Mouse (Mus musculus) limb, embryonic 14.5 days (tissue): Measurements from ENCODE around the gene Ptprg. TPM values are rescaled to one million over a fixed set of nuclear protein-coding genes. Genes with fewer than 3 reads are reported as not detected.
A peak's percentile ranks its signal among the peaks of the same experiment; 100 is the strongest.

Experiments
- ATAC-seq: fragments of 200-750 bp; cut with Nextera tagmentation; 2 replicates; pipeline ENCODE4 v1.8.0; 2017; ENCODE audit warnings: low read depth, moderate number of reproducible peaks, moderate TSS enrichment; ENCODE audit not compliant: low FRiP score
- DNase-seq: peaks from one replicate; pipeline ENCODE4 v3.0.0-alpha.2; 2015; ENCODE audit warnings: low spot score
- H3K27ac ChIP-seq: fragments of 300-500 bp; sonication (generic); replicated peaks from 2 replicates; pipeline ENCODE4 v1.5.1; 2014; ENCODE audit warnings: low read depth, mild to moderate bottlenecking, low read length, moderate library complexity, mixed read lengths
- H3K27me3 ChIP-seq: fragments of 300-500 bp; sonication (generic); 2 replicates; pipeline ENCODE4 v1.6.1; 2014; ENCODE audit warnings: low read length, mixed read lengths; ENCODE audit not compliant: control insufficient read depth, insufficient read depth
- H3K36me3 ChIP-seq: fragments of 300-500 bp; sonication (generic); 2 replicates; pipeline ENCODE4 v1.6.1; 2014; ENCODE audit warnings: mild to moderate bottlenecking, low read length, moderate library complexity, mixed read lengths; ENCODE audit not compliant: control insufficient read depth, insufficient read depth
- H3K4me1 ChIP-seq: fragments of 300-500 bp; sonication (generic); 2 replicates; pipeline ENCODE4 v1.6.1; 2014; ENCODE audit warnings: antibody characterized with exemption, low read length, mixed read lengths; ENCODE audit not compliant: control insufficient read depth, insufficient read depth
- H3K4me2 ChIP-seq: fragments of 300-500 bp; sonication (generic); replicated peaks from 2 replicates; pipeline ENCODE4 v1.6.1; 2014; ENCODE audit warnings: low read depth, mild to moderate bottlenecking, low read length, moderate library complexity; ENCODE audit not compliant: severe bottlenecking
- H3K4me3 ChIP-seq: fragments of 300-500 bp; sonication (generic); replicated peaks from 2 replicates; pipeline ENCODE4 v1.5.1; 2014; ENCODE audit warnings: low read length
- H3K9ac ChIP-seq: fragments of 300-500 bp; sonication (generic); 2 replicates; pipeline ENCODE4 v1.6.1; 2014; ENCODE audit warnings: mild to moderate bottlenecking, low read depth, low read length, moderate library complexity; ENCODE audit not compliant: severe bottlenecking
- H3K9me3 ChIP-seq: fragments of 300-500 bp; sonication (generic); 2 replicates; pipeline ENCODE4 v1.6.1; 2016; ENCODE audit warnings: low read length; ENCODE audit not compliant: control insufficient read depth
- POLR2A ChIP-seq: fragments of 200-500 bp; IDR thresholded peaks from 2 replicates; pipeline ENCODE4 v1.8.0; 2012; ENCODE audit warnings: inconsistent platforms, mild to moderate bottlenecking, moderate library complexity, borderline replicate concordance; ENCODE audit not compliant: insufficient read depth, insufficient read length; ENCODE audit errors: extremely low read depth
- WGBS: fragments of 180-500 bp; shearing (Covaris S2); extraction: QIAGEN DNeasy Blood & Tissue Kit; methylation state at CpG from one replicate; pipeline ENCODE4 v1.1.7; 2014; 5-methylcytosine and 5-hydroxymethylcytosine counted together
- polyA plus RNA-seq, 2 experiments: library from polyadenylated mRNA; depleted of rRNA in 1 of 2; stranded (reverse) in 1 of 2; unstranded in 1 of 2; fragments of >200 nt; fragmentation: Nextera tagmentation in 1 of 2; extraction: Ambion mirVana in 1 of 2; gene quantifications; 2 replicates each; pipeline versions ENCODE4 v1.2.1 to v1.2.3; 2012 to 2014

The Ptprg gene
- polyA plus RNA-seq, 2 experiments: 25.5 to 28.6 TPM

DNA sequence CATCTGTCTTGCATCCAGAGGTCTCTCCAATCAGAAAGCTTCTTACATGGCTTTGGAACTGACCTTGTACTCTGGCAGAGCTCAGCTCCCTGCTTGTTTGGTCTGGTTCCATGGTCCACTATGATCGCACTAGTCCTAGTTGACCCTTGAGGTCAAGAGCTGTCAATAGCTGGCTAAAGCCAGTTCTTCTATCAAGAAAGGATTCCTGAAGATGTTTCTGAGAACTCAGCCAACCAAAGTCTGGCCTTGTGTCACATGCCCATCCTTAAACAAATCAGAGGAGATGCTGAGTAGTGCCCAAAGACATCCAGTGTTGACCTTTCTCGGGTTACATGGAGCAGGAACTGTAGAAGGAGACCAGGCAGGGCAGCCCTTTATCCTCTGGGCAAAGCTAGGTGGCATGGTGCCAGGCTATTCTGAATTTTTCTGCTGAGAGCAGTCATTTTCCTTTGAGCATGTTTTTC lies 559.2 kb downstream of the Ptprg start:
- H3K27ac ChIP-seq: no peak overlapping the region
- TF ChIP-seq POLR2A: no peak
- H3K36me3 ChIP-seq: no peaks in the 10 kb centered on the region
- ATAC-seq: no peak
- no peak overlapping the region for H3K4me3 ChIP-seq
- no peak overlapping the region for H3K4me2 ChIP-seq
- 77% methylated on average over 2 of the region's 2 CpGs for WGBS
- H3K9ac ChIP-seq: no peak overlapping the region
- no peaks in the 10 kb centered on the region for H3K27me3 ChIP-seq
- 0 out of 2 replicates have a peak, but pooled peaks cover 2% of the 10 kb centered on the region for H3K4me1 ChIP-seq
- no peaks in the 10 kb centered on the region for H3K9me3 ChIP-seq
- peak; percentile 48 for DNase-seq

DNA sequence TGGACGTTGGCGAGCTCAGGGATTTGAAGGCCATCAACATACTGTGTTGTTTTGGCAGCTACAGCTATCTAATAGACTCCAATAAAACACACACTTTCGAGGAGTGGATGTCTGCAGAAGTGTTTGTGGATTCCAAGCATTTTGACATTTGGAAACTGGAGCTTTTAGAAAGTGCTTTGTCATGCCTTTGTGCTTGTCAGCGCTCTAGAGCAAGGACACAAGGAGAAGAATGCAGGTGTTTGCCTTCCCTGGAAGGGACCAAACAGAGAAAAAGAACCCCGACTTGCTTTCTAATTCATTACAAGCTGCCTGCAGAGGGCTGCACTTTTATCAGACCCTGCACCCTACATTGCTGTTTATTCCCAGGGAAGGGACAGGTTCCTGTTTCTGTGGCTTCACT lies 560.0 kb downstream of the Ptprg start:
- no peaks in the 10 kb centered on the region for H3K27me3 ChIP-seq
- H3K27ac ChIP-seq: no peak overlapping the region
- H3K9me3 ChIP-seq: no peaks in the 10 kb centered on the region
- no peaks in the 10 kb centered on the region for H3K36me3 ChIP-seq
- 58% methylated on average over 5 of the region's 5 CpGs for WGBS
- H3K9ac ChIP-seq: no peak overlapping the region
- 0 out of 2 replicates have a peak, but pooled peaks cover 2% of the 10 kb centered on the region for H3K4me1 ChIP-seq
- TF ChIP-seq POLR2A: no peak
- DNase-seq (no peak), ATAC-seq (no peak)
- no peak overlapping the region for H3K4me3 ChIP-seq
- no peak overlapping the region for H3K4me2 ChIP-seq

DNA sequence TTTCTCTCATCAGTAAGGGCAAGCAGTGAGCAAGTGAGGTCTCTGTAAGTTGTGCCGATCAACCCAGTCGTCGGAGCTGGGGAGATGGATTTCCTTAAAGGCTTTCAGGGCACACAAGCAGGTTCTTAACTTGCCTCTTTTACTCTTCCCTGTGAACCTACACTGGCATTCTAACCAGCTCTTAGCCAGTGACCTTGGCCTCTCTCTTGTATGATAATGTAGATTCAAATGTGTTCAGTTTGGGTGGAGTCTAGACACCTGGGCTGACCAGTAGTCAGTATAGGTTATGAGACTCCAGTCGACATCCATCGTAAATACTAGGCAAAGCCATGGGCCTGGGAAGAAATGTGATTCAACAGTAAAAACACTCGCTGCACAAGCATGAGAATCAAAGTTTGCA lies 560.7 kb downstream of the Ptprg start:
- Histone ChIP-seq H3K27me3 (no peaks in the 10 kb centered on the region), H3K27ac (no peak overlapping the region), H3K36me3 (no peaks in the 10 kb centered on the region), H3K4me1 (0 out of 2 replicates have a peak, but pooled peaks cover 2% of the 10 kb centered on the region), H3K9me3 (no peaks in the 10 kb centered on the region), H3K4me2 (no peak overlapping the region), H3K9ac (no peak overlapping the region), H3K4me3 (no peak overlapping the region)
- no peak for DNase-seq
- no peak for ATAC-seq
- WGBS: 71% methylated on average over 6 of the region's 6 CpGs
- TF ChIP-seq POLR2A: no peak

DNA sequence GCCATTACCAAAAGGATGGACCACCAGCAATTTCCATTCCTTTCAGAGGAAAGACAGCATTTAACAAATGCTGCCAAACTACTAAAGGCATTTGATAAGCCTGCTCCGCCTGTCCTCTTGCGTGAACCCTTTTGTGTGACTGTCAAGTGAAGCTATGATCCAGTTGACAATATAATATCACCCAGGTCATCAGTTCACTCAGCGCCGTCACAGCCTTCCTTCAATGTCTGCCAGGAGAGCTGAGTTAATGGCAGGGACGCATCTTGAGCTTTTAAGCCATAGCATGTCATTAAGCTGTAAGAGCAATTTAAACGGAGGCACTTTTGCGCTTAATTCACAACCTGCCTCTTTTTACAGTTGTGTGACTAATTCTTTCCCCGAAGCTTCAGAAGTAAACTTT lies 565.9 kb downstream of the Ptprg start:
- no peaks in the 10 kb centered on the region for H3K9me3 ChIP-seq
- H3K36me3 ChIP-seq: 0 out of 2 replicates have a peak, but pooled peaks cover 5% of the 10 kb centered on the region
- no peaks in the 10 kb centered on the region for H3K4me1 ChIP-seq
- no peak overlapping the region for H3K4me3 ChIP-seq
- H3K9ac ChIP-seq: no peak overlapping the region
- ATAC-seq (no peak), DNase-seq (no peak)
- 53% methylated on average over 8 of the region's 8 CpGs for WGBS
- no peak overlapping the region for H3K27ac ChIP-seq
- H3K27me3 ChIP-seq: no peaks in the 10 kb centered on the region
- no peak overlapping the region for H3K4me2 ChIP-seq
- no peak for TF ChIP-seq POLR2A

DNA sequence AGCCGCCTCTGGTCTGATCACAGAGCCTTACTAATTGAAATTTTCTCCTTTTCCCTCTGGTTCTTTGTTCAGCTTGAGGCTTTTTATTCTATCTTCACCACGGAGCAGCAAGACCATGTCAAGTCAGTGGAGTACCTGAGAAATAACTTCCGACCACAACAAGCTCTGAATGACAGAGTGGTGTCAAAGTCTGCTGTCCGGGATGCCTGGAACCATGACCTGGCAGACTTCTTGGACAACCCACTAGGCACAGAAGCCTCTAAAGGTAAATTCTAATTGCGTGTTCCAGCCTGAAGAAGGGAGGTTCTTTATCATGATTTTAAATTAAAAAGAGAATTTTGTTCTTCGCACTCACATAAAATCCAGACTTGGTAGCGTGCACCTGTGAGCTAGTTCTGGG lies 568.6 kb downstream of the Ptprg start:
- no peaks in the 10 kb centered on the region for H3K9me3 ChIP-seq
- no peak overlapping the region for H3K4me2 ChIP-seq
- H3K27me3 ChIP-seq: no peaks in the 10 kb centered on the region
- no peak overlapping the region for H3K4me3 ChIP-seq
- no peak overlapping the region for H3K27ac ChIP-seq
- H3K4me1 ChIP-seq: no peaks in the 10 kb centered on the region
- ATAC-seq: no peak
- WGBS: 93% methylated on average over 7 of the region's 7 CpGs
- no peak for TF ChIP-seq POLR2A
- H3K36me3 ChIP-seq: 0 out of 2 replicates have a peak, but pooled peaks cover 5% of the 10 kb centered on the region
- no peak for DNase-seq
- H3K9ac ChIP-seq: no peak overlapping the region

DNA sequence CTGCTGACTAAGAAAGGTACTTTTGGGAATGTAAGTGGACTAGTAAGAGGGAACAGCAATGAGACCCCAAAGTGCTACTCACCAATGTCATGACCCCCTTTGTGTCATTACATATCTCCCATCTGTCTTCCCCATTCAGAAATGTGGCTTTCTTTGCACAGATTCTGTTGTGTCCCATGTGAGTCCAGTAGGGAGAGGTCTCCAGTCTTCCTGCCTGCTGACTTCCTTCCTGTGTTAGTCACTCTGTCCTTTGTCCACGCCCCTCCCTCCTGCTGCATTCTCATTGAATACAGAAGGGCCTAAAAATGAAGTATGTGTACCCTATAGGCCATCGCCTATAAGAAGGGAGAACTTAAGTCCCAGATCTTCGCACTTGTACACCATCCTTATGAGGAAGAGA lies 571.4 kb downstream of the Ptprg start:
- H3K4me3 ChIP-seq: no peak overlapping the region
- DNase-seq (no peak), ATAC-seq (no peak)
- no peak overlapping the region for H3K9ac ChIP-seq
- no peak overlapping the region for H3K27ac ChIP-seq
- TF ChIP-seq POLR2A: no peak
- no peaks in the 10 kb centered on the region for H3K27me3 ChIP-seq
- no peaks in the 10 kb centered on the region for H3K9me3 ChIP-seq
- 93% methylated on average over 3 of the region's 3 CpGs for WGBS
- no peak overlapping the region for H3K4me2 ChIP-seq
- no peaks in the 10 kb centered on the region for H3K4me1 ChIP-seq
- H3K36me3 ChIP-seq: 0 out of 2 replicates have a peak, but pooled peaks cover 5% of the 10 kb centered on the region
